Mouse (Mus musculus): ENCODE results near the gene Cbfa2t2.

DNA sequence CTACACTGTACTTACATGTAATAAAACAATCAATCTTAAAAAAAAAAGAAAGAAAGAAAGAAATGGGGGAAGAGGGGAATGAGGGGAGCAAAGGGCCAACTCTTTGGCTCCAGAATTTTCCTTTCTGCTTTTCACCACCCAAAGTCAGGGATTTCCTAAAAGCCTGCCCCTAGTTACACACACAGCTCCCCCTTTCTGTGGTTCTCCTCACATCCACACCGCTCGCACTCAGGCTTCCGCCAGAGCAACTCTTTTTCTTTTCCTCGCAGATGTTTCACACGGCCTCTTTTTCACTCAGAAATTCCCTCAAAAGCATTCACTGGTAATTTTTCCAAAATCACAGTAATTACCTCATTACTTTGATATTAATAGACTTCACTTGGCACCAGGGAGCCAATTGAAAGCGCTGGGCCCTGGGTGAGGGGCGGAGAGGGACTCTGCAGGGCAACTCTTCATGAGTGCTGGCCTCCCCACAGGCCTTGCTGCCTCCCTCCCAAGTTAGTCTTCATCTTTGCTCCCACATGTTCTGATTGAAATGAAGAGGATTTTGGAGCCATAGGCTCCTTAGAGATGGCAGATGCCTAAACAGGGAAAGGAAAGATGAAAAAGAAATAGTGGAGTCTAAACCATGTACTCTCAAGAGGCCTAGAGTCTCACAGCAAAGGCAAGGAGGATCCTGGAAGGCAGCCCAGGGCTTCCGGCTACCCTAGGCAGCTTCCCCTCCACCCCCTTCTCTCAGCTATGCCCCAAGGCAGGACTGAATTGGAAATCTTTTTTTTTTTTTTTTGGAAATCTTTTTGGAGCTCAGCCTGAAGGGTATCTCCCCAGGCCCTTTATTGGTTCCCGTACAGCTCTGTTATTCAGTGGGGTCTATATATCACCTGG, 16.4 kb upstream of the Cbfa2t2 start:
- TF ChIP-seq POLR2A (IDR thresholded peaks at IDR 0.05; ENCODE audit: insufficient read length, low read depth) (no peak), MAX (IDR thresholded peaks at IDR 0.05; ENCODE audit: low read depth) (no peak), E2F4 (IDR thresholded peaks at IDR 0.05; ENCODE audit: insufficient read depth) (no peak), TCF12 (IDR thresholded peaks at IDR 0.05; ENCODE audit: insufficient read depth, poor library complexity, severe bottlenecking) (no peak), MYOG (IDR thresholded peaks at IDR 0.05; ENCODE audit: control insufficient read depth in 1 of 3, insufficient read depth in 1 of 3, insufficient read length in 2 of 3, low read depth in 2 of 3) (no peak), SRF (IDR thresholded peaks at IDR 0.05; ENCODE audit: control insufficient read depth, insufficient read length, low read depth) (no peak), REST (IDR thresholded peaks at IDR 0.05; ENCODE audit: insufficient read depth, insufficient read length) (no peak), USF1 (IDR thresholded peaks at IDR 0.05; ENCODE audit: low read depth) (no peak)

All from myocyte (in vitro differentiated cells).